Mouse (Mus musculus): ENCODE measurements around the gene Gsdma3.

- TF ChIP-seq CTCF (conservative IDR thresholded peaks at IDR 0.05; ENCODE audit: low read length) (no peak), POU5F1 (IDR thresholded peaks at IDR 0.05; ENCODE audit: borderline replicate concordance, low read length) (no peak), NANOG (IDR thresholded peaks at IDR 0.05; ENCODE audit: borderline replicate concordance, low read length) (no peak)
Observed at GRCm38 (mm10) chr11:98598851-98599290, 27.3 kb upstream of the Gsdma3 start.

Data from E14TG2a.4 (cell line).